Comparison of ENCODE assay signal across 8 mouse cellular contexts in the genomic region with DNA sequence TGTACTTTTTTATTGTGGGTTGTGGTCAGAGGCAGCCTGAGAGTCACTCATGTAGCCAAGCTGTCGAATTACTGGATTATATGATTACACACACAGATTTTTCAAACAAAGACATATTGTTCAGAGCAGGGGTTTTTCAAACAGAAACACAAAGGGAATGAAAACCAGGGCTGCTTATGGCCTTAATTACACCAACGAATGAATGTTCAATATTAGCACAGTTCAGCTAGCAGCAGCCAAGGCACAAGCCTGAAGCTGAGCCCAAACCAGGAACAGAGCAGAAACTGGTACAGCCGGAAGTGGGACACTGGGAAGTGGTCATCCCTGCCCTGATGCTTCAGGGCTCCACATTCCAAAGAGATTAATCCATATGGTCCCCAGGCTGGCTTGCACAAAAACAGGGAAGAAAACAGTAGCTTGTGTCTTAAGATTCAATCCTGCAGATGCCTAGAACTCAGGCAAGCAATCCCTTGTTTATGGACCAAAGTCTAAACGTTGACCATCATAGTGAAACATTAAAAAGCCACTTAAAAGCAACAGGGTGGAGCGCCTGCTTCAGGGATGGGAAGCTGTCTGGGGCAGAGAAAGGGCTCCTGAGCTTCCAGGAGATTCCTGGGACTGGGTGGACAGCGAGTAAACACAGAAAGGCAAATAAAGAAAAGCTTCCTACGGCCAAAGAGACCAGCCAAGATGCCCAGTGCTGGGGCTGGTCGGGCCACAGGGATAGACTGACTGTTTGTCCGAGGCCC. TPM values are rescaled to one million over a fixed set of nuclear protein-coding genes. Genes with fewer than 3 reads are reported as not detected.
DNase-seq lines count a peak whose midpoint lies in the region; ATAC-seq lines count a peak whose summit lies in the region.

No protein-coding gene starts in this region.

- no peaks in the 10 kb centered on the region for H3K27me3 ChIP-seq in forebrain, embryonic 14.5 days (replicated peaks; ENCODE audit: control insufficient read depth, insufficient read depth, low read length)
- peaks cover 9% of the 10 kb centered on the region; the same call in 1 of the 2 replicates for H3K27me3 ChIP-seq in neural tube, embryonic 13.5 days

- peak overlapping the region; percentile 68 for H3K4me3 ChIP-seq in forebrain, embryonic 14.5 days (ENCODE audit: low read depth, low read length)
- H3K4me3 ChIP-seq in neural tube, embryonic 13.5 days = peak overlapping the region; percentile 71

- H3K36me3 ChIP-seq in forebrain, embryonic 14.5 days (ENCODE audit: control insufficient read depth, insufficient read depth, low read length) = no peaks in the 10 kb centered on the region
- H3K36me3 ChIP-seq in neural tube, embryonic 13.5 days = no peaks in the 10 kb centered on the region

- peak overlapping the region; percentile 73 for H3K9ac ChIP-seq in forebrain, embryonic 14.5 days (ENCODE audit: low read length)
- H3K9ac ChIP-seq in neural tube, embryonic 13.5 days = peak overlapping the region; percentile 74

- WGBS in forebrain, embryonic 14.5 days = 12% methylated on average over 9 of the region's 9 CpGs
- 23% methylated on average over 9 of the region's 9 CpGs for WGBS in neural tube, embryonic 13.5 days

- H3K4me1 ChIP-seq in forebrain, embryonic 14.5 days (ENCODE audit: control insufficient read depth, insufficient read depth, low read length) = peaks cover 10% of the 10 kb centered on the region; the same call in 1 of the 2 replicates
- H3K4me1 ChIP-seq in neural tube, embryonic 13.5 days (replicated peaks) = peaks cover 18% of the 10 kb centered on the region

- no peak overlapping the region for H3K27ac ChIP-seq in forebrain, embryonic 14.5 days (ENCODE audit: low read depth, low read length)
- no peak overlapping the region; the same call in 1 of the 2 replicates for H3K27ac ChIP-seq in neural tube, embryonic 13.5 days (replicated peaks)

- H3K4me2 ChIP-seq in forebrain, embryonic 14.5 days (ENCODE audit: low read length) = peak overlapping the region; percentile 84
- peak overlapping the region; percentile 84 for H3K4me2 ChIP-seq in neural tube, embryonic 13.5 days

- H3K9me3 ChIP-seq in forebrain, embryonic 14.5 days (replicated peaks; ENCODE audit: control insufficient read depth, low read length) = no peaks in the 10 kb centered on the region
- H3K9me3 ChIP-seq in neural tube, embryonic 13.5 days = no peaks in the 10 kb centered on the region

- no peak for ATAC-seq in forebrain, embryonic 14.5 days
- ATAC-seq in neural tube, embryonic 13.5 days (ENCODE audit: low read depth) = no peak

- peak; percentile 30 for DNase-seq in embryo, embryonic 10.5 days (ENCODE audit: low spot score)
- no peak for DNase-seq in embryo, embryonic 11 days
- DNase-seq in A20 (ENCODE audit: low read depth, low spot score) = peak; percentile 11
- DNase-seq in forebrain, embryonic 14.5 days (ENCODE audit: low spot score) = no peak
- DNase-seq in kidney, postnatal 10 days = peak; percentile 43
- no peak for DNase-seq in cerebellum, postnatal 25 days
- no peak for DNase-seq in layer of hippocampus, adult 11-12 months (ENCODE audit: low spot score)

RNA-seq across cellular contexts. Expression of a gene that starts 1.5 kb away (rescaled TPM):
- 5.7 and 6.9 TPM in 2 replicates for polyA plus RNA-seq in forebrain, embryonic 14.5 days (2014; fragmentation: Nextera tagmentation; extraction: Ambion mirVana)
- 23.4 and 24.7 TPM in 2 replicates for polyA plus RNA-seq in neural tube, embryonic 13.5 days (2015; fragmentation: Nextera tagmentation; extraction: Ambion mirVana)

RNA-seq across cellular contexts. Expression of a gene that starts 39.0 kb away (rescaled TPM):
- polyA plus RNA-seq in forebrain, embryonic 14.5 days (2014; fragmentation: Nextera tagmentation; extraction: Ambion mirVana) = 504 and 551 TPM in 2 replicates
- polyA plus RNA-seq in neural tube, embryonic 13.5 days (2015; fragmentation: Nextera tagmentation; extraction: Ambion mirVana) = 457 and 493 TPM in 2 replicates

Comparison
In these comparisons a context has a peak if more than half of its experiments do, and no peak if none do; other contexts are left out.
1. DNase-seq: peak in embryo, embryonic 10.5 days (single experiment), A20 (single experiment) and kidney, postnatal 10 days (single experiment); none in embryo, embryonic 11 days (single experiment), forebrain, embryonic 14.5 days (single experiment), cerebellum, postnatal 25 days (0 of 2) and layer of hippocampus, adult 11-12 months (single experiment).